Mouse (Mus musculus) adrenal gland, adult 10 weeks (tissue): ENCODE measurements around the gene Olfr1153. TPM values are rescaled to one million over a fixed set of nuclear protein-coding genes. Genes with fewer than 3 reads are reported as not detected.

Experiments
- polyA plus RNA-seq: library from polyadenylated mRNA; stranded (reverse); fragments of 350-450 nt; fragmentation: Illumina TruSeq; extraction: RNeasy Lipid Tissue Mini Kit (QIAGEN cat#74804); gene quantifications from one replicate; pipeline ENCODE4 v1.2.3, GENCODE M21; 2014; ENCODE audit warnings: low read depth, low replicate concordance

The Olfr1153 gene
- not detected for polyA plus RNA-seq

DNA sequence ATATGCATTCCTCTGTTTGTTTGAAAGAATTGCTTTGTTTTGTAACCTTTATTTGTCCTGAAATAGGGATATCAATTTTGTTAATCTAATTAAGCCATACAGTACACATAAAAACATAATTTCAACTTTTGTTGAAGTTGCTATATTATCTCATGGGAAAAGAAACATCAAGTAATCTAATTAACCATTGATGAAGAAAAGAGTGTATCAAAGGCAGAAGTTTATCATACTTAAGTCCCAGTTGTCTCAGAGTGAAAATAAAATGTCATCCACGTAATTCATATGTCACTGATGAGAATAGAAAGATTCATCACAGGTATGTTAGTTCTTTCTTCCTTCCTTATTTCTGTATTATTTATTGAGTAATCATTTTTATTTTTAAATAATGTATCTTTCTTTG, at the start of gene Olfr1153:
Gene Olfr1153 (plus strand): TSS at position 301 of the 400 bp plus-strand sequence.

DNA sequence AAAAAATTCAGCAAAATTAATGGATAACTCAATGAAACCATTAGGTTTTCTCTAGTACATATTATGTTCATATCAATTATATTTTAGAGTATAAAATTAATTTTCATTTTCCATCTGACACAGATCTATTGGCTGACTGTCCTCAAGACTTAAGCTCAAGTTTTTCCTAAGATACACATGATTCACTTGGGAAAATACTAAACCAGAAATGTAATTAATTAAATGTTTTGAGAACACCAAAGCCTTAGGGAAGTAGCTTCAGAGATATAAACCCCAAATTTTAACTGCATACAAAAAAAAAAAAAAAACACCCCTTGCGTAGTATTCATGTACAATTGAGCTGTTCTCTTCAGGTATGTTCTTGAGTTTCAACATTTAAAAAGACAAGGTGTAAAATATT, 39.2 kb upstream of the Olfr1153 start, which contains the start of gene Olfr1151:
Gene Olfr1151 (plus strand): TSS at position 301 of the 400 bp plus-strand sequence.

GRCm38 (mm10) chr2:87866192-87866591, 28.6 kb upstream of the Olfr1153 start, which contains the start of gene Olfr1152:
TSS of gene Olfr1152 (plus strand) at chr2:87866492.

DNA sequence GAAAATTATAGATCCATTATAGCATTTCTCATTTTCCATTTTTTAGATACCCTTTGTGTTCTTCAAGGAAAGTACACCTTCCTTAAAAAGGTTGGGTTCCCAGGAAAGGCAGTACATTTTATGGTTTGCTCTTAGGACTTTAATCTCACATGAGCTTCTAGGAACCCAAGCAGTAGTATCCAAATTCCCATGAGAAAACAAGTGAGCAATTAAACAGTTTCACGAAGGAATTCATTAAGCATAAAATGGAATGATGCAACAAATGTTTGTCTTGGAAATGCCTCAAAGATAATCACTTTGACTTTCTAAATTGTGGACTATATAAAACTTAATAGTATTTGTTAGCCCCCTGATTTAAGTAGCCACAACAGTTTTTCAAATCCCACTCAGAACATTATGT, 10.3 kb downstream of the Olfr1153 start, which contains the start of gene Olfr1154:
Gene Olfr1154 (minus strand): TSS at position 101 of the 400 bp plus-strand sequence.

DNA sequence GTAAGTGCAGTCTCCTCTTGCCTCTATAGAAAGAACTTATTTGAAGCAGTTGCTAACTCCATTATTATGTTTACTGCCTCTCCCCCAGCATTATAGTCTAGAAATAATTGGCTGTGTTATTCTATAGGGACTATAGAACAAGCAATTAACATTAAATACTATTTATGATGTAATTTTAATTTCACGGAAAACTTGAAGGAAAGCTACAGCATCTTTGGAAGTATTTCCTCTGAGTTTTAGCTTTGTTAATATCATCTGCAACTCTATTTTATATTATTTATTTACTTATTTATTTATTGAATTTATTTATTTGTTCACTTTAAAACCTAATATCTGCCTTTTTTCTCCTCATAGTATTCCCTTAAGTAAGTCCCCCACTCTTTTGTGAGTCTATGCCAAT, 50.3 kb downstream of the Olfr1153 start, which contains the start of gene Olfr1155:
Gene Olfr1155 (minus strand): TSS at position 101 of the 400 bp plus-strand sequence.

Other genes with a start within 250 kb of the Olfr1153 start
- not detected for gene Olfr1133, start 247.6 kb upstream of the Olfr1153 start, polyA plus RNA-seq
- gene Olfr1134, start 236.5 kb upstream of the Olfr1153 start, polyA plus RNA-seq, result not detected
- gene Olfr1135, start 221.3 kb upstream of the Olfr1153 start, polyA plus RNA-seq, result not detected
- gene Olfr1136, start 201.0 kb upstream of the Olfr1153 start, polyA plus RNA-seq, result not detected
- not detected for gene Olfr1137, start 181.8 kb upstream of the Olfr1153 start, polyA plus RNA-seq
- gene Olfr1138, start 155.0 kb upstream of the Olfr1153 start, polyA plus RNA-seq, result not detected
- not detected for gene Olfr1140, start 151.2 kb upstream of the Olfr1153 start, polyA plus RNA-seq
- not detected for gene Olfr1141, start 141.0 kb upstream of the Olfr1153 start, polyA plus RNA-seq
- not detected for gene Olfr152, start 115.5 kb upstream of the Olfr1153 start, polyA plus RNA-seq
- gene Olfr1143, start 94.4 kb upstream of the Olfr1153 start, polyA plus RNA-seq, result not detected
- gene Olfr1145, start 85.1 kb upstream of the Olfr1153 start, polyA plus RNA-seq, result not detected
- not detected for gene Olfr1148, start 64.4 kb upstream of the Olfr1153 start, polyA plus RNA-seq
- not detected for gene Olfr1150-ps1, start 51.0 kb upstream of the Olfr1153 start, polyA plus RNA-seq
- gene Olfr1151, start 39.1 kb upstream of the Olfr1153 start, polyA plus RNA-seq, result not detected
- not detected for gene Olfr1152, start 28.5 kb upstream of the Olfr1153 start, polyA plus RNA-seq
- not detected for gene Olfr1154, start 10.2 kb downstream of the Olfr1153 start, polyA plus RNA-seq
- gene Olfr1155, start 50.2 kb downstream of the Olfr1153 start, polyA plus RNA-seq, result not detected
- gene Olfr1156, start 58.1 kb downstream of the Olfr1153 start, polyA plus RNA-seq, result not detected
- gene Olfr1157, start 73.3 kb downstream of the Olfr1153 start, polyA plus RNA-seq, result not detected
- not detected for gene Olfr74, start 79.7 kb downstream of the Olfr1153 start, polyA plus RNA-seq
- gene Olfr1158, start 95.2 kb downstream of the Olfr1153 start, polyA plus RNA-seq, result not detected
- not detected for gene Olfr1160, start 113.3 kb downstream of the Olfr1153 start, polyA plus RNA-seq
- gene Olfr1161, start 127.8 kb downstream of the Olfr1153 start, polyA plus RNA-seq, result not detected
- not detected for gene Olfr73, start 142.7 kb downstream of the Olfr1153 start, polyA plus RNA-seq
- gene Olfr1162, start 156.2 kb downstream of the Olfr1153 start, polyA plus RNA-seq, result not detected
- gene Olfr1163, start 176.9 kb downstream of the Olfr1153 start, polyA plus RNA-seq, result not detected
- gene Olfr1164, start 199.0 kb downstream of the Olfr1153 start, polyA plus RNA-seq, result not detected
- gene Olfr1166, start 233.3 kb downstream of the Olfr1153 start, polyA plus RNA-seq, result not detected